Mouse (Mus musculus): ENCODE measurements around the gene Mafg. TPM values are rescaled to one million over a fixed set of nuclear protein-coding genes. Genes with fewer than 3 reads are reported as not detected.
"Not testable (repeated sequence)": the region's sequence is repeated elsewhere in the genome, so short reads cannot be mapped to it uniquely, and the experiment has no call there.

The Mafg gene
- polyA plus RNA-seq, 1 experiment from 2014 or later: 27.5 TPM

DNA sequence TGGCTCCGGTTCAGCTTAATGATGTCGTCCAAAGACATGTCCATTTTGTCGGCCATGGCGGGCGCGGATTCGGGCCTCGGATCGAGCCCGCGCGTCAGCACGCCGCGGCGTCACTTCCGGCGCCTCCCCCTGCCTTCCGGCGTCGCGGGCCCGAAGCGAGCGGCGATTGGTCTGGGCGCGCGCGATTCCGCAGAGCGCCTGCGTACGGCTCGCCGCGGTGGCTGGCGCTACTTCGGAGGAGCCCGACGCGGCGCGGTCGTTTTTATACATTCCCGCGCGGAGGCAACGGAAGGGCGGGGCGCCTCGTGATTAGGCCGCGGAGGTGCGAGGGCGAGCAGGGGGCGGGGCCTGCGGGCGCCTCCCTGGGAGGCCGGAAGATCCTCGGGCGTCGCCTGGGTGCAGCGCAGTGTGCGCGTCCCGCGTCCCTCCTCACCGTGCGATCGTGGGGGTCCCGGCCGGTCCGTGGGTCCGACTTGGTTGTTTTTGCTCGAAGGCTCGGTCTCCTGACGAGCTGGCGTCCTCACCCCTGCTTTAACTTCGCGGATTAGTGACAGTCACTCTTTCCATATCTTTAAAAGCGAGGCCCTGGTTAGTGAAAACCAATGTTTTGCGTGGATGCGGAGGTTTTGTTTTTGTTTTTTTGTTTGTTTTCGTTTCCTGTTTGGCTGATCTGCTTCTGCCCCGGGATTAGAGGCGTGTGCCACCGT is 35.0 kb downstream of the Mafg start, which contains the start of the genes Alyref and Anapc11:
Alyref (minus strand) TSS at position 83 of the 707 bp plus-strand sequence.
Anapc11 (plus strand) TSS at position 139 of the 707 bp plus-strand sequence.
- Histone ChIP-seq H3K4me2 (ENCODE audit: low read depth) (peak within 1 kb of the TSS; percentile 98), H3K4me1 (ENCODE audit: control insufficient read depth, insufficient read depth, low read length) (peaks cover 16% of the 10 kb centered on the region), H3K9ac (ENCODE audit: low read length) (peak within 1 kb of the TSS; percentile 99), H3K9me3 (ENCODE audit: control insufficient read depth, low read length) (no peaks in the 10 kb centered on the region), H3K36me3 (ENCODE audit: control insufficient read depth, insufficient read depth, low read length) (peaks cover 32% of the 10 kb centered on the region), H3K4me3 (ENCODE audit: low read depth, low read length) (peak within 1 kb of the TSS; percentile 100), H3K27me3 (ENCODE audit: control insufficient read depth, insufficient read depth, low read length) (no peaks in the 10 kb centered on the region), H3K27ac (ENCODE audit: low read depth, low read length) (peak within 1 kb of the TSS; percentile 82)
- ATAC-seq (ENCODE audit: insufficient read depth, low FRiP score, low TSS enrichment) (peak; percentile 96), DNase-seq (ENCODE audit: low spot score) (peak; percentile 98)
- WGBS: under 1% methylated on average over 83 of the region's 88 CpGs

DNA sequence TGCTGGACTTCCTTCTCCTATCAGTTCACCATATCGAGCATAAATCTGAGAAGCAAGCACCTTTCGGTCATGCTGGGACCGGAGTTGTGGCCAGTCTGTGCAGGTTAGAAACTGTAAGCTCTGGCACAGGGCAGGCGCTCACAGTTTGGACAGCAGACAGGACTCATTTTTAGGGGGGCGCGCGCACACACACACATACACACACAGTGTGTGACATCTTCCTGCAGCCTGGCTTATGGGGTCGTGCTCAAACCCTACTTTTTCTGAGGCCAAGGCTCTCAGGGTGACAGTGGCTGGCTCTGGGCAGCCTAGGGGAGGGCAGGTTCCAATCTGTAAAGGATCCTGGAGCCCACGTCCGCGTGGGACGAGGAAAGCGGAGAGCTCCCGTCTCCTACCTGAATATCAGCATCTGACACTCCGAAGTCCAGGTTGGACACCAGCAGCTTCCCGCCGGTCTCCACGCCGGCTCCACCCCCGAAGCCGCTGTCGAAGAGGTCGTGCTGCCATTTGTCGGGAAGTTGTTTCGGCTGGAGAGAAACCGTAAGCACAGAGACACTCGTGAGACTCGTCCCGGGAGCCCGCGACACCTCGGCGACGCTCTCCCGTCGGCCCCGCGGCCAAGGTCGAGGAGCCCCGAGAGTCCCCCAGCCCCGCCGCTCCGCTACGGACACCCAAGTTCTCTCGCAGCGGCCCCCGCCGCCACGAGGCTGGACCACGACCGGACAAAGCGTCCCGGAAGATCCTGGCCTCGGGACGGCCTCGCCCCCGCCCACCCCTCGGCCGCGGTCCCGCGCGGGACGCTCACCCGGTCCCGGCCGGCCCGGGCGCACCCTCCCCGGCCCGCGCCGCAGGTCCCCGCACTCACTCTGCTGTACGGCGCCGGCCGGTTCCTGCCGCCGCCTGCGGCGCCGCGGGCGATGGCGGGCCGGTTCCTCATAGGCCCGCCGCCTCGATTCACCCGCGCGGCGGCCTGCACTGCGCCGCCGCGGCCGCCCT is 35.9 kb downstream of the Mafg start:
- 6% methylated on average over 75 of the region's 99 CpGs for WGBS
- Histone ChIP-seq H3K4me3 (ENCODE audit: low read depth, low read length) (peak overlapping the region; percentile 100), H3K9me3 (ENCODE audit: control insufficient read depth, low read length) (no peaks in the 10 kb centered on the region), H3K27ac (ENCODE audit: low read depth, low read length) (peak overlapping the region; percentile 82), H3K27me3 (ENCODE audit: control insufficient read depth, insufficient read depth, low read length) (no peaks in the 10 kb centered on the region), H3K4me1 (ENCODE audit: control insufficient read depth, insufficient read depth, low read length) (peaks cover 16% of the 10 kb centered on the region), H3K9ac (ENCODE audit: low read length) (peak overlapping the region; percentile 99), H3K36me3 (ENCODE audit: control insufficient read depth, insufficient read depth, low read length) (peaks cover 37% of the 10 kb centered on the region), H3K4me2 (ENCODE audit: low read depth) (peak overlapping the region; percentile 98)
- ATAC-seq (ENCODE audit: insufficient read depth, low FRiP score, low TSS enrichment) (peak; percentile 62), DNase-seq (ENCODE audit: low spot score) (no peak)

DNA sequence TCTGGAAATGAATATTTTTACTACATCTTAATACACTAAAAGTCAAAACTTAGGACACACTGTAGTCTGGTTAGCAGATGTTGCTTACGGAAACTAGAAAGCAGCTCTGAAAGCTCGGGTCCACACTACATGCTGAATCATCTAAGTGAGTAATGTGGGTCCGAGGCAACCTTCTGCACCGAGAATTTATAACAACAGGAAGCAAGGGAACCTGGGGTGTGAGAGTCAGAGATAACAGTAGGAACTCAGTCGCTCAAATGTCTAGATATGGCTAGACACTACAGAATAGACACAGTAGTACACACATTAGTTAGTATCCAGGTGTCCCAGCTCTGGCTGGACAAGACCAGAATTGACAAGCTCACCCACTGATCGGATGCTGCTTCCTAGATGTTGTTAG is 44.9 kb downstream of the Mafg start:
- no peaks in the 10 kb centered on the region for H3K27me3 ChIP-seq (ENCODE audit: control insufficient read depth, insufficient read depth, low read length)
- H3K36me3 ChIP-seq (ENCODE audit: control insufficient read depth, insufficient read depth, low read length): peaks cover 42% of the 10 kb centered on the region
- no peak overlapping the region for H3K27ac ChIP-seq (ENCODE audit: low read depth, low read length)
- peaks cover 3% of the 10 kb centered on the region; the same call in 1 of the 2 replicates for H3K9me3 ChIP-seq (ENCODE audit: control insufficient read depth, low read length)
- no peak for DNase-seq (ENCODE audit: low spot score)
- H3K4me2 ChIP-seq (ENCODE audit: low read depth): no peak overlapping the region
- no peak for ATAC-seq (ENCODE audit: insufficient read depth, low FRiP score, low TSS enrichment)
- no peaks in the 10 kb centered on the region for H3K4me1 ChIP-seq (ENCODE audit: control insufficient read depth, insufficient read depth, low read length)
- WGBS: 97% methylated on average over 6 of the region's 6 CpGs
- no peak overlapping the region for H3K4me3 ChIP-seq (ENCODE audit: low read depth, low read length)
- no peak overlapping the region for H3K9ac ChIP-seq (ENCODE audit: low read length)

DNA sequence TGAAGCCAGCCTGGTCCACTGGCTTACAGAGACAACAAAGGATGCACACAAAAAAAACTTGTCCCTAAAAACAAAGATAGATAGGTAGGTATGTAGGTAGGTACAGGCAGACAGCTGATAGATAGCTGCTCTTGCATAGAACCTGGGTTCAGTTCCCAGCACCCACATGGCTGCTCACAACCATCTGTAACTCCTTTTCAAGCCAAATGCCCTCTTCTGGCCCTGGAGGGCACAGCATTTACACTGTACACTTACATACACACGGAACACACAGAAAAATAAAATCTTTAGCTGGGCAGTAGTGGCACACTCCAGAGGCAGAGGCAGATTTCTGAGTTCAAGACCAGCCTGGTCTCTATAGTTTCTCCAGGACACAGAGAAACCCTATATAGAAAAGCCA is 49.5 kb downstream of the Mafg start:
- Histone ChIP-seq H3K4me1 (ENCODE audit: control insufficient read depth, insufficient read depth, low read length) (peaks cover 7% of the 10 kb centered on the region), H3K36me3 (ENCODE audit: control insufficient read depth, insufficient read depth, low read length) (peaks cover 28% of the 10 kb centered on the region), H3K4me2 (ENCODE audit: low read depth) (no peak overlapping the region), H3K9me3 (ENCODE audit: control insufficient read depth, low read length) (peaks cover 3% of the 10 kb centered on the region; the same call in 1 of the 2 replicates), H3K9ac (ENCODE audit: low read length) (no peak overlapping the region), H3K27ac (ENCODE audit: low read depth, low read length) (no peak overlapping the region), H3K4me3 (ENCODE audit: low read depth, low read length) (no peak overlapping the region), H3K27me3 (ENCODE audit: control insufficient read depth, insufficient read depth, low read length) (no peaks in the 10 kb centered on the region)
- WGBS: 93% methylated on average over 1 of the region's 1 CpGs
- ATAC-seq (ENCODE audit: insufficient read depth, low FRiP score, low TSS enrichment) (no peak), DNase-seq (ENCODE audit: low spot score) (no peak)

DNA sequence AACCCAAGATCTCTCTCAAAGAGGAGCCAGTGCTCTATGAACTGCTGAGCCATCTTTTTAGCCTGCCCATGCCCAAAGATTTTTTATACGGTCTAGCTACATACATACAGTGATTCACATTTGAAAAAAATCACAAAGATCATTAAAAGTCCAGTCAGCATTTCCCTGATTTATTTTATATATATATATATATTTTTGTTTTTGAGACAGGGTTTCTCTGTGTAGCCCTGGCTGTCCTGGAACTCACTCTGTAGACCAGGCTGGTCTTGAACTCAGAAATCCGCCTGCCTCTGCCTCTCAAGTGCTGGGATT is 50.5 kb downstream of the Mafg start:
- not testable (repeated sequence) for H3K27me3 ChIP-seq (ENCODE audit: control insufficient read depth, insufficient read depth, low read length); H3K4me2 ChIP-seq (ENCODE audit: low read depth); H3K4me3 ChIP-seq (ENCODE audit: low read depth, low read length); H3K27ac ChIP-seq (ENCODE audit: low read depth, low read length); H3K9me3 ChIP-seq (ENCODE audit: control insufficient read depth, low read length); H3K4me1 ChIP-seq (ENCODE audit: control insufficient read depth, insufficient read depth, low read length); DNase-seq (ENCODE audit: low spot score); ATAC-seq (ENCODE audit: insufficient read depth, low FRiP score, low TSS enrichment); H3K9ac ChIP-seq (ENCODE audit: low read length)
- H3K36me3 ChIP-seq (ENCODE audit: control insufficient read depth, insufficient read depth, low read length): peaks cover 35% of the 10 kb centered on the region
- WGBS: 90% methylated on average over 2 of the region's 2 CpGs

DNA sequence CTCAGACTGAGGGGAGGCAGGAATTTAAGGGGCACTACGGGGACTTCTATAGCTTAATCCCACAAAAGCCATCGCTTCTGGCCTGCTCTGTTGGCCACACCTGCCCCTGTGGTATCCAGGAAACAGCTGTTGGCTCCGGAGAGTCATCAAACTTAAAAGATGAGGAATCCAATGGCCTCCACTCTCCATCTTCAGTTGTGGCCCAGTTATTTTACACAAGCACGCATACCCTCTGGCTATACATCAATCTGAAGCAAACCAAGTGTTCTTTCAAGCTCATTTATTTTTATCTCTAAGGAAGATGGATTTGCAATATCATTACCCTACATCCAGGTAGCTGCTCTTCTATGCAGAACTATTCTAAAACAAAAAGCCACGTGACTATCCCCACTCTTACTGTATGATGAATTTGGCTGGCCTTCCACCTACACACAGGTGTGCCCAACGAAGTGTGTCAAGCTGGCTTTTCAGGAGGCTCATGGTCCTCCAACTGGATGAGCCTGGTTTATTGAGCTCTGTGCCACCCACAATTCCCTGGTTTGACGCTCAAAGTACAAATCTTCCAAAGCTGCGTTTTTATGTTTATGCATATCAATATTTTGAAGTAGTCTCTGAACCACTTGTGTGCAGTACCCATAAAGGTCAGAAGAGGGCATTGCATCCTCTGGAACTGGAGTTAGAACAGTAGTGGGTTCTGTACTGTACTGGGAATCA is 51.0 kb downstream of the Mafg start:
- no peaks in the 10 kb centered on the region for H3K27me3 ChIP-seq (ENCODE audit: control insufficient read depth, insufficient read depth, low read length)
- DNase-seq (ENCODE audit: low spot score) (no peak), ATAC-seq (ENCODE audit: insufficient read depth, low FRiP score, low TSS enrichment) (no peak)
- peak overlapping the region; percentile 76 for H3K27ac ChIP-seq (ENCODE audit: low read depth, low read length)
- H3K9ac ChIP-seq (ENCODE audit: low read length): peak overlapping the region; percentile 71
- H3K4me2 ChIP-seq (ENCODE audit: low read depth): peak overlapping the region; percentile 96
- peak overlapping the region; percentile 98 for H3K4me3 ChIP-seq (ENCODE audit: low read depth, low read length)
- H3K9me3 ChIP-seq (ENCODE audit: control insufficient read depth, low read length): peaks cover 3% of the 10 kb centered on the region; the same call in 1 of the 2 replicates
- H3K4me1 ChIP-seq (ENCODE audit: control insufficient read depth, insufficient read depth, low read length): peaks cover 7% of the 10 kb centered on the region
- H3K36me3 ChIP-seq (ENCODE audit: control insufficient read depth, insufficient read depth, low read length): peaks cover 38% of the 10 kb centered on the region
- 77% methylated on average over 8 of the region's 8 CpGs for WGBS

DNA sequence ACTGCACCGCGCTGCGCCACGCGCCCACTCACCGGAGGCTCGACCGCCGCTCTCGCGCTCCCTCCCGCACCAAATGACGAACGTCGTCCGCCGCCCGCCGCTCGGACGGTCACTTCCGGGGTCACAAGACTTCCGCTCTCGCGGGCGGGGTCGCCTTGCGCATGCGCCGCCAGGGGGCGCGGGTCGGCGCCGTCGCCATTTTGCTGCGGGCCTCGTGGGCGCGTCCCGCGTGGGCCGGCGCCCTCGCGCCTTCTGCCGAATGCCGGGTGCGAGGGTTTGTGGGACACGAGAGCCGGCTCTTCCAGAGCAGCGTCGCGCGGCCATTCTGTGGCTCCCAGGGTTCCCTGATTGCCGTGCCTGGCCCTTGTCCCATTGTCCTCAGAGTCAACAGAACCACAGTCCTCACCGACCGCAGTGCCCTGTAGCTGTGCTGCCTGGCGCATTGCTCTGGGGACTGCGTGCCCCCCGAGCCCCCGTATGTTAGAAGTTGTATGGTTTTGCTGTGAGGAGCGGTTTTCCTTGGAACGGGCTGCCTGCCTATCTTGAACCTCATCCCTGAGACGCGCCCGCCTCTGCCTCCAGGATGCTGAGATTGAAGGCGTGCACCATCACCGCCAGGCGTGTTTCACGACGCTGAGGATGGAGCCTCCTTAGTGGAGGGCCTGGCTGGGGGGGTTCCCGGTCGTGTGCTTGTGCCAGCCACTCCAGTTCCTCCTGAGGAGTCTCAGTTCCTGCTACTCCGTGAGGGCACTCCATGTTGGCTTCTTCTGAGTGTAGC is 51.7 kb downstream of the Mafg start, which contains the start of gene Arhgdia:
Arhgdia (minus strand) TSS at position 135 of the 778 bp plus-strand sequence.
- H3K36me3 ChIP-seq (ENCODE audit: control insufficient read depth, insufficient read depth, low read length): peaks cover 35% of the 10 kb centered on the region
- H3K9me3 ChIP-seq (ENCODE audit: control insufficient read depth, low read length): peaks cover 3% of the 10 kb centered on the region; the same call in 1 of the 2 replicates
- H3K4me2 ChIP-seq (ENCODE audit: low read depth): peak within 1 kb of the TSS; percentile 96
- DNase-seq (ENCODE audit: low spot score): peak; percentile 90
- peak; percentile 69 for ATAC-seq (ENCODE audit: insufficient read depth, low FRiP score, low TSS enrichment)
- H3K9ac ChIP-seq (ENCODE audit: low read length): peak within 1 kb of the TSS; percentile 71
- 7% methylated on average over 56 of the region's 75 CpGs for whole genome bisulfite sequencing
- peaks cover 7% of the 10 kb centered on the region for H3K4me1 ChIP-seq (ENCODE audit: control insufficient read depth, insufficient read depth, low read length)
- H3K27ac ChIP-seq (ENCODE audit: low read depth, low read length): peak within 1 kb of the TSS; percentile 76
- no peaks in the 10 kb centered on the region for H3K27me3 ChIP-seq (ENCODE audit: control insufficient read depth, insufficient read depth, low read length)
- H3K4me3 ChIP-seq (ENCODE audit: low read depth, low read length): peak within 1 kb of the TSS; percentile 98
